Mouse (Mus musculus): ENCODE data around the gene Gm5617.
"Not testable (repeated sequence)": the region's sequence is repeated elsewhere in the genome, so short reads cannot be mapped to it uniquely, and the experiment has no call there.

The Gm5617 gene

DNA sequence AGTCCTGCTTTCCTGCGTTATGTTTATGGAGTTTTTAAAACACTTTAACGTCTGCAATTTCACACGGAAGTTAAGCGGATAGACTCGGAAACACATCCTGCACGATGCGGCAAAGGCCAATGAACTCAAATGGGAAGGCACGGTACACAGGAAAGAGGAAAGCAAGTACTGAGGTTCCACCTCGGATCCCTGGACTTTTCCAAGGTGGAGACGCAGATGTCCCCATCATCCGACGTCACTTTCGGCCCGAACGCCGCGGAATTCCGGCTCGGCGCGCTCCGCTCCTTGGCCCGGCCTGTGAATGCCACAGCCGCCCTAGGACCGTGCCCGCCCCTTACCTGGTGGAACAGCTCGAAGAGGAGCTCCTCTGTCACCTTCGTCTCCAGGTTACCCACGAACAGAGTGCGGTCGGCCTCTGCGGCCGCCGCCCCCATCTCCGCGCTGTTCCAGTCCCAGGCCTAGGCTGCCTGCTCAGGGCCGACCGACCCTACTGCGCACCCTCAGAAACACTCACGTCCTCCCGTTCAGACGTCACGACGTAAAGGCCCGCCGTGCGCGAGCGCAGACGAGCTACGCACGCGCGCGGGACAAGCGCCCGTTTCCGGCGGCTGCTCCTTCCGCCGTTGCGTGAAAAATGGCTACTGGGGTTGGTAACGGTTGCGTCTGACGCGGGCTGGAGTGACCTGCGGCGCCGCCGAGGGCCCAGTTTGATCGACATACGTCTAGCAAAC, at the start of gene Gm5617, which contains the start of gene Rbm7:
Gene Gm5617 (plus strand): TSS at position 626 of the 731 bp plus-strand sequence.
Gene Rbm7 (minus strand): TSS at position 483 of the 731 bp plus-strand sequence.
- DNase-seq (ENCODE audit: low read depth) = peak; percentile 96

- DNase-seq (ENCODE audit: low read depth) = peak; percentile 82
These were observed 47.4 kb upstream of the Gm5617 start for GRCm38 (mm10) chr9:48447783-48448209.

DNA sequence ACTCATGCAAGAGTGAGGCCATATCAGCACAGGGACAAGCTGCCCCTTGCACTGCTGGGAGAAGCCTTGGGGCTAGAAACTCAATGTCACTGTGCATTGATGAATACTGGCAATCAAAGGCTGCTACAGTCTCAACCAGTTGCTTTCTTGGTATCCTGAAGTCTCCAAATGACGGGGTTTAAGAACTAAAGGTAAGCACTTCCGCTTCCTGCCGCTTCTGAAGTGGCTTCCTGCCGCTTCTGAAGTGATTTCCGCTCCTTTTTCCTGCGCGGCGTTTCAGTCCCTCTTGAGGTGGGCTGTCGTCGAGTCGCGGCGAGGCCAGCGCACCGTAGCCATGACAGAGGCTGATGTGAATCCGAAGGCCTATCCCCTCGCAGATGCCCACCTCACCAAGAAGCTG, 45.2 kb upstream of the Gm5617 start:
- DNase-seq (ENCODE audit: low read depth) = peak; percentile 87

DNA sequence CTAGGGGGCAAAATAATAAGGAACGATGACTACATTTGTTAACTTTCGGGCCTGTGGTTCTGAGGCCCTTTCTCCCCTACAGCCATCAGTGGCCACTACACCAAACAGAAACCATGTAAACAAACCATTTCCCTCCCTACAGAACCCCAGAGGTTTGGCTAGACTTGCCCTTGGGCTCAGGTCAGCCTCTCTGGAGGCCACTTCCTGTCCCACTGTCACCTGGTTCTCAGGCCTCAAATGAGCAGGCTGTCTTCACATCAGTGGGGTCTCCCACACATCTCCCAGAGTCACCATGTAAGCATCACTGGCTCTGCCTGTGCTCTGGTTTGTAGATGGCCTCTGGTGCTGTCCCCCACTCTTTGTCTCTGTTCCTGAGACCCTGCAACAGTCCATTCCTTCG, 39.3 kb upstream of the Gm5617 start:
- DNase-seq (ENCODE audit: low read depth) = no peak

- peak; percentile 33 for DNase-seq (ENCODE audit: low read depth)
These were observed 36.4 kb upstream of the Gm5617 start for GRCm38 (mm10) chr9:48458879-48459278.

- no peak for DNase-seq (ENCODE audit: low read depth)
These were observed 35.9 kb upstream of the Gm5617 start for GRCm38 (mm10) chr9:48459391-48459790.

- DNase-seq (ENCODE audit: low read depth) = no peak
These were observed 34.5 kb upstream of the Gm5617 start for GRCm38 (mm10) chr9:48460720-48461119.

GRCm38 (mm10) chr9:48461545-48461944, 33.7 kb upstream of the Gm5617 start:
- DNase-seq (ENCODE audit: low read depth) = no peak

DNA sequence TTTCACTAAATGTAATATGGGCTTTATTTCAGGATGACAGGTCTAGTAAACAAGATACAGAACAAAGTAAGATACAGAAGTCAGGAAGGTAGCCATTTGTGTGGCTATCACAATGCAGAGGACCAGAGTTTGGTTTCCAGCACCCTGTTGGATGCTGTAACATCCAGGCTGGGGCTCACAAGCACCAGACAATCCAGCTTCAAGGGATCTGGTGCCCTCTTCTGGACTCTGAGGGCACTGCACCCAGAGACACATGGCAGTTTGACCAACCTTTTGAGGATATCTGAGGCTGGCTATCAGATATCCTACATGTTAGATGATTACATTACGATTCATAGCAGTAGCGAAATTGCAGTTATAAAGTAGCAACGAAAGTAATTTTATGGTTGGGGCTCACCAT, 29.6 kb upstream of the Gm5617 start:
- peak; percentile 54 for DNase-seq (ENCODE audit: low read depth)

- DNase-seq (ENCODE audit: low read depth) = peak; percentile 85
These were observed 28.4 kb upstream of the Gm5617 start for GRCm38 (mm10) chr9:48466804-48467203.

GRCm38 (mm10) chr9:48467471-48467870, 27.8 kb upstream of the Gm5617 start:
- DNase-seq (ENCODE audit: low read depth) = not testable (repeated sequence)

DNA sequence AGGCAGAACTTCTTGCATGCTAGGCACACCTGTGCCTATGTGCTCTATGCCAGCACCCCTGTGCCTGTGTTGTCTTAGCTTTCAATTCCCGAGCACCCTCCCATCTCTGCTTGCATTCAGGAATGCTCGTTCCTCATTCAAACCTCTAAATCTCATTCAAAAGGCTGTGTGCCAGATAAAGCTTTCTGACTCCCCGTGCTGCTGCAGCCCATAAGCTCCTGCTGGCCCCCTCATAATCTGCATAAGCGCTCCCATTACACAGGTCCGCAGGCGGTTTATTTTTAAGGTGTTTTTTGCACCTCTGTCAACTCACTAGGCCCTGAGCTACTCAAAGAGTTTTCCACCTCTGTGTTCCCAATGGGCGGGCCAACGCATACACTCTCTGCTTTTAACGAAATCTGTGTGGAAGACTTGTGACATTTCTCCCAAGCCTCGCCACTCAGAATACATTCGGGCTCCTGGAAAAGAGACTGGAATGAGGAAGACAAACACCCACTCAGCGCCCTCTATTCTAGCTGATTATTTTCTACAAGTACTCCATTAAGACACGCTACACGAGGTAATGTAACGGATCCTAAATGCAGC, 22.7 kb upstream of the Gm5617 start:
- DNase-seq (ENCODE audit: low read depth) = no peak

DNA sequence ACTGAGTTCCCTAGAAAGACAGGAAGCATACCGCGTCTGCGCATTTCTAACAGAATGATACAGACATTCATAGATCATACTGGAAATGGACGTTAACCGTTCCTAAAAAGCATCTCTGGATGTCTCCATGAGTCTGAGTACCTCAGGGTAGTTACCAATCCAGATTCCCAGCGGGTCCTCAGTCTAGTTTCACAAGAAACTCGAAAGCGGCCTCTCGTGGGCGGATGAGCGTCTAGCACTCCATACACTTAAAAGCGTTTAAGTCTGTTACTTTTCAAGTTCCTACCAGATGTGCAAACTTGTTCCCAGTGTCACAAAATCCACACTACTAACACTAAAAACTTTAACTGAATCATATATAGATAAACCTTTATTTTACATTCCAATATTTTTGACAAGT, 22.1 kb upstream of the Gm5617 start:
- DNase-seq (ENCODE audit: low read depth) = no peak

DNA sequence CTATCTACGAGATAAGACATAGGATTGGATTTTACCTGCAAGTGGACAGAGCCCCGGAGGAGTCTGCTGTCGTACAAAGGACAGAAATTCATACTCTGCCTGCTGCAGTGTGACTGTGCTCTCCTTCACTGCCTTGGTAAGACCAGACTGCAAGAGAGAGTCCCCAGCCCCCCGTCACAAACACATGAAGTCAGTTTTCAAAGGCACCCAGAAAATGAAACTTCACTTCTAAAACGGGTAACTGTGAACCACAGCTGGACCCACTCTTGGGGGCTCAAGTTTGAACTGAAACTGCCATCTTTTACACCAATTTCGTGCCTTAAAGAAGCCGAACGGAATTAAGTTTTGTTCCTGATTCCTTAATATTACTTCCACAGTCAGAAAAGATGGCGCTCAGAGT, 20.9 kb upstream of the Gm5617 start:
- no peak for DNase-seq (ENCODE audit: low read depth)

- DNase-seq (ENCODE audit: low read depth) = no peak
These were observed 18.7 kb upstream of the Gm5617 start for GRCm38 (mm10) chr9:48476236-48477165.

- DNase-seq (ENCODE audit: low read depth) = no peak
These were observed 16.4 kb upstream of the Gm5617 start for GRCm38 (mm10) chr9:48478808-48479207.

DNA sequence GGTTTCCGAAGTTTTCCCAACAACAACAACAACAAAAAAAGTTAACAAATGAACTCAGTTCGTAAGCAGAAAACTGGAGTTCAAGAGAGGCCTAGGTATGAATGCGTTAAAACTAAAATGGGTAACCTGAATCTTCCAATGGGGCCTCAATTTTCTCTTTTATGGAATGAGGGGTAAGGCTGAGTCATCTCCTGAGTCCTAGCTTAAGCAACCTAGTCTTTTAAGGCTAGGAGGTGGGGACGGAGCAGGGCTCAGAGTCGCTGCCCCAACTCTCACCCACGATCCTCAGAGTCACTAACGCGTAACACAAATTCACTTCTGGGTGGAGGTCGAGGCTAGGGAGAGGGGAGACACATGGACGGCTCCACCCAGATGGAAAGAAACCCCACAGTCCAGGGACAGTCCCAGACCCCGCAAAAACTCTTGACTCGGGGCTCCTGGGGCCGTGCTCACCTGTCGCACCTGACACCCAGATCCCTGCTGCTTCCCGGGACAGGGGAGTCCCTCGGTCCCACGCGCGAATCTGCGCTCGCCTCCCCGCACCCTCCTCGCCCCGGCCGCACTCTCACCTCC, 15.3 kb upstream of the Gm5617 start:
- no peak for DNase-seq (ENCODE audit: low read depth)

DNA sequence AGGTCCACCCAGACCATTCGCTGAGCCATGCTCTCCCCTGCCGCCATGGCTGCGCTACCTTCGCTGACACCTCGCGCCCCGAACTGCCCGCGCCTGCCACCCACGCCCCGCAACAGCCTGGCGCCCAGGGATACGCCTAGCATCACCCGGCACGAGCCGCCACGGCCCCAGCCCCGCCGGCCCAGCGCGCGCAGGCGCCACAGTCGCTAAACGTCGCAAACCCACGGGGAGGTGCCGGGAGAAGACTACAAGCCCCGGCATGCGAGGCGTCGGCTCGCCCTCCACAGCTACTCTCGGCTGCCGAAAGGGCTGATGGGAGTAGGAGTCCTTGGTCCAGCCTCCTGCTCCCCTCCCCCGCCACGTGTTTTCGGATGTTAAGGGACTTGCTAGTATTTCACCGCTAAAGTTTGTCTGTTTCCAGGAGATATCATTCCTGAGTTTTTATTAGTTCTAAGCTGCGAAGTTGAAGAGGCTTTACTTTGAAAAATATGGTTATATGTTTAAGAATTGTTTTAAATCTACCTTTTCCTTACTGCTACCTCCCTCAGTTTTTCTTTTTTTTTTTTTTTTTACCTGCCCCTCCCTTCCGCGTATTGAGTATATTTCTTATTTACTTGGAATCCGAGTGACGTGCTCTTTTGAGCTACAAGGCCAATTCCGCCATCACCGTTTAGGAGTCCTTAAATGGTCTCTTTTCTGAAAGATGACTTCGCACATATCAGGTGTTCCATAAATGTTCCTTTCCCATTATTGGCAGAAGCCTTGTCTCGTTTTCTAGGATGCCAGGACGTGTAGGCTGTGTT, 14.6 kb upstream of the Gm5617 start, which contains the start of gene Rexo2:
Gene Rexo2 (minus strand): TSS at position 213 of the 803 bp plus-strand sequence.
- DNase-seq (ENCODE audit: low read depth) = peak; percentile 97

- DNase-seq (ENCODE audit: low read depth) = no peak
These were observed 13.8 kb upstream of the Gm5617 start for GRCm38 (mm10) chr9:48481214-48482134.

GRCm38 (mm10) chr9:48495548-48495932, 298 bp downstream of the Gm5617 start:
- no peak for DNase-seq (ENCODE audit: low read depth)
